Mouse (Mus musculus): ENCODE measurements around the gene Rps6kc1. TPM values are rescaled to one million over a fixed set of nuclear protein-coding genes. Genes with fewer than 3 reads are reported as not detected.

Gene Rps6kc1
- polyA plus RNA-seq, 1 experiment from 2014 or later = 13.6 TPM

DNA sequence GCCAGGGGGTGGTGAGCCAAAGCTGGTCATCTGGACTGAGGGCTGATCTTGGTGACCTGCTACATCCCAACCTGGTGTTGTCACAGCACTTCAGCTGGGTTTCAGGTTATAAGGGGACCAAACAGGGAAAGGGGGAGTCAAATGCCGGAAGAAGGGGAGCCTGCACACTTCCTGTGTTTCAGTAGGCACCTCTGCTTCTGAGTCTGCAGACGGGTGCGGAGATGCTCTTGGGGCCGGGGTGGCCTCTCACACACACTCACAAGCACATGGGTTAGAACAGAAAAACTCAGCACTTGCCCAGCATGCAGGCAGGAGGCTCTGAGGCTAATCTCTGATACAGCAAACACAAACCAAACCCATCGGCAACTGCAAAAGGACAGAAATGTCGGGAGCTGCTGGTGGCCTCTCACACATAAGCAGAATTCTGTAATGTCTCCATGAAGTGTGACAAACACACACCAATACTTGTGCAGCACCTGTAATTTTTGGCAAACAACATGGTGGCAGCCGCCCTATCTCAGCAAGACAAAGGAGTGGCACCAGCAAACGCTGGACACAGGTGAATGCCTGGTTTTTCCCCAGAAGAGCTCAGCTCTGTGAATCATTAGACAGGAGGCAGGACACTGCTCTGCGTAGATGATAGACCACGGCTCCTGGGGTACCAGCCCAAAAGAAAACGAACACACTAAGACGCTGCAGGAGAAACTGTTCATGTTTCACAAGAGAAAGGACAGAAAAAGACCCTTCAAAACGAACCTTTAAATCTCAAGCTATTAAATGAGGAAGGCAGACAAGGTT is 139.3 kb downstream of the Rps6kc1 start:
- Histone ChIP-seq H3K4me2 (replicated peaks; ENCODE audit: low read depth, low read length) (no peak overlapping the region), H3K9me3 (ENCODE audit: control insufficient read depth, low read length) (no peaks in the 10 kb centered on the region), H3K9ac (ENCODE audit: low read depth, low read length) (no peak overlapping the region), H3K27ac (ENCODE audit: low read depth, low read length) (no peak overlapping the region), H3K36me3 (ENCODE audit: control insufficient read depth, insufficient read depth, low read length) (no peaks in the 10 kb centered on the region), H3K4me1 (ENCODE audit: control insufficient read depth, insufficient read depth, low read length) (no peaks in the 10 kb centered on the region), H3K27me3 (ENCODE audit: control insufficient read depth, insufficient read depth, low read length) (no peaks in the 10 kb centered on the region), H3K4me3 (ENCODE audit: low read length) (no peak overlapping the region)
- no peak for ATAC-seq (ENCODE audit: low FRiP score, low TSS enrichment)
- WGBS = 74% methylated on average over 13 of the region's 13 CpGs

- peaks cover 3% of the 10 kb centered on the region; the same call in 1 of the 2 replicates for H3K9me3 ChIP-seq (ENCODE audit: control insufficient read depth, low read length)
- H3K27ac ChIP-seq (ENCODE audit: low read depth, low read length) = no peak overlapping the region
- no peak overlapping the region for H3K4me2 ChIP-seq (replicated peaks; ENCODE audit: low read depth, low read length)
- 82% methylated on average over 7 of the region's 7 CpGs for WGBS
- ATAC-seq (ENCODE audit: low FRiP score, low TSS enrichment) = no peak
- H3K4me3 ChIP-seq (ENCODE audit: low read length) = no peak overlapping the region
- H3K9ac ChIP-seq (ENCODE audit: low read depth, low read length) = no peak overlapping the region
- H3K36me3 ChIP-seq (ENCODE audit: control insufficient read depth, insufficient read depth, low read length) = no peaks in the 10 kb centered on the region
- H3K4me1 ChIP-seq (ENCODE audit: control insufficient read depth, insufficient read depth, low read length) = no peaks in the 10 kb centered on the region
- no peaks in the 10 kb centered on the region for H3K27me3 ChIP-seq (ENCODE audit: control insufficient read depth, insufficient read depth, low read length)
Measured at GRCm38 (mm10) chr1:190769748-190770147, 141.8 kb downstream of the Rps6kc1 start.

GRCm38 (mm10) chr1:190768307-190768706 is 143.3 kb downstream of the Rps6kc1 start:
- H3K4me2 ChIP-seq (replicated peaks; ENCODE audit: low read depth, low read length) = no peak overlapping the region
- ATAC-seq (ENCODE audit: low FRiP score, low TSS enrichment) = no peak
- no peak overlapping the region for H3K27ac ChIP-seq (ENCODE audit: low read depth, low read length)
- 63% methylated on average over 1 of the region's 1 CpGs for WGBS
- H3K36me3 ChIP-seq (ENCODE audit: control insufficient read depth, insufficient read depth, low read length) = no peaks in the 10 kb centered on the region
- no peaks in the 10 kb centered on the region for H3K27me3 ChIP-seq (ENCODE audit: control insufficient read depth, insufficient read depth, low read length)
- peaks cover 3% of the 10 kb centered on the region; the same call in 1 of the 2 replicates for H3K9me3 ChIP-seq (ENCODE audit: control insufficient read depth, low read length)
- no peaks in the 10 kb centered on the region for H3K4me1 ChIP-seq (ENCODE audit: control insufficient read depth, insufficient read depth, low read length)
- H3K9ac ChIP-seq (ENCODE audit: low read depth, low read length) = no peak overlapping the region
- no peak overlapping the region for H3K4me3 ChIP-seq (ENCODE audit: low read length)

GRCm38 (mm10) chr1:190767621-190768020 is 143.9 kb downstream of the Rps6kc1 start:
- no peak for ATAC-seq (ENCODE audit: low FRiP score, low TSS enrichment)
- Histone ChIP-seq H3K9me3 (ENCODE audit: control insufficient read depth, low read length) (peaks cover 3% of the 10 kb centered on the region; the same call in 1 of the 2 replicates), H3K4me2 (replicated peaks; ENCODE audit: low read depth, low read length) (no peak overlapping the region), H3K36me3 (ENCODE audit: control insufficient read depth, insufficient read depth, low read length) (no peaks in the 10 kb centered on the region), H3K9ac (ENCODE audit: low read depth, low read length) (no peak overlapping the region), H3K4me1 (ENCODE audit: control insufficient read depth, insufficient read depth, low read length) (no peaks in the 10 kb centered on the region), H3K27me3 (ENCODE audit: control insufficient read depth, insufficient read depth, low read length) (no peaks in the 10 kb centered on the region), H3K27ac (ENCODE audit: low read depth, low read length) (no peak overlapping the region), H3K4me3 (ENCODE audit: low read length) (no peak overlapping the region)
- WGBS = 56% methylated on average over 8 of the region's 8 CpGs

- Histone ChIP-seq H3K9me3 (ENCODE audit: control insufficient read depth, low read length) (peaks cover 3% of the 10 kb centered on the region; the same call in 1 of the 2 replicates), H3K4me2 (replicated peaks; ENCODE audit: low read depth, low read length) (no peak overlapping the region), H3K9ac (ENCODE audit: low read depth, low read length) (no peak overlapping the region), H3K27ac (ENCODE audit: low read depth, low read length) (no peak overlapping the region), H3K27me3 (ENCODE audit: control insufficient read depth, insufficient read depth, low read length) (no peaks in the 10 kb centered on the region), H3K36me3 (ENCODE audit: control insufficient read depth, insufficient read depth, low read length) (no peaks in the 10 kb centered on the region), H3K4me3 (ENCODE audit: low read length) (no peak overlapping the region), H3K4me1 (ENCODE audit: control insufficient read depth, insufficient read depth, low read length) (no peaks in the 10 kb centered on the region)
- 100% methylated on average over 2 of the region's 2 CpGs for WGBS
- ATAC-seq (ENCODE audit: low FRiP score, low TSS enrichment) = no peak
Measured at GRCm38 (mm10) chr1:190766800-190767199, 144.8 kb downstream of the Rps6kc1 start.

- Histone ChIP-seq H3K27ac (ENCODE audit: low read depth, low read length) (no peak overlapping the region), H3K9ac (ENCODE audit: low read depth, low read length) (no peak overlapping the region), H3K4me3 (ENCODE audit: low read length) (no peak overlapping the region), H3K4me2 (replicated peaks; ENCODE audit: low read depth, low read length) (no peak overlapping the region), H3K36me3 (ENCODE audit: control insufficient read depth, insufficient read depth, low read length) (no peaks in the 10 kb centered on the region), H3K27me3 (ENCODE audit: control insufficient read depth, insufficient read depth, low read length) (no peaks in the 10 kb centered on the region), H3K4me1 (ENCODE audit: control insufficient read depth, insufficient read depth, low read length) (no peaks in the 10 kb centered on the region), H3K9me3 (ENCODE audit: control insufficient read depth, low read length) (peaks cover 3% of the 10 kb centered on the region; the same call in 1 of the 2 replicates)
- ATAC-seq (ENCODE audit: low FRiP score, low TSS enrichment) = no peak
- WGBS = 86% methylated on average over 10 of the region's 10 CpGs
Measured at GRCm38 (mm10) chr1:190763756-190764155, 147.8 kb downstream of the Rps6kc1 start.

DNA sequence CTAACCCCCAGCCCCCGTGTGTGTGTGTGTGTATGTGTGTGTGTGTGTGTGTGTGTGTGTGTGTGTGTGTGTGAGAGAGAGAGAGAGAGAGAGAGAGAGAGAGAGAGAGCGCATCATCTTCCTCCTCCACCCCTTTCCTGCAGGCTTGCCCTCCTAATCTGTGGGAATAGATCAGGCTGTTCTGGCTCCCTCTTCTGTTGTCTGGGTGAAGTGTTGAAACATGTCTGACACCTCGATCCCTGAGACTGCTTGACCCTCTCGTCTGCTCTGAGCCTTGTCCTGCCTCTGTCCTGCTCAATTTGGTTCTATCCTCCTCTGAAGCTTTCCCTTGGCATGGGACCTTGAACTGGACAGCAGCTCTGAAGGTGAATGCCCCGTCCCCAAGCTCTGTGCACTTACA is 149.8 kb downstream of the Rps6kc1 start:
- H3K4me2 ChIP-seq (replicated peaks; ENCODE audit: low read depth, low read length) = no peak overlapping the region
- no peak overlapping the region for H3K27ac ChIP-seq (ENCODE audit: low read depth, low read length)
- no peaks in the 10 kb centered on the region for H3K4me1 ChIP-seq (ENCODE audit: control insufficient read depth, insufficient read depth, low read length)
- WGBS = 44% methylated on average over 5 of the region's 5 CpGs
- peaks cover 5% of the 10 kb centered on the region; the same call in 1 of the 2 replicates for H3K9me3 ChIP-seq (ENCODE audit: control insufficient read depth, low read length)
- no peak overlapping the region for H3K4me3 ChIP-seq (ENCODE audit: low read length)
- H3K36me3 ChIP-seq (ENCODE audit: control insufficient read depth, insufficient read depth, low read length) = no peaks in the 10 kb centered on the region
- no peak overlapping the region for H3K9ac ChIP-seq (ENCODE audit: low read depth, low read length)
- ATAC-seq (ENCODE audit: low FRiP score, low TSS enrichment) = no peak
- no peaks in the 10 kb centered on the region for H3K27me3 ChIP-seq (ENCODE audit: control insufficient read depth, insufficient read depth, low read length)

DNA sequence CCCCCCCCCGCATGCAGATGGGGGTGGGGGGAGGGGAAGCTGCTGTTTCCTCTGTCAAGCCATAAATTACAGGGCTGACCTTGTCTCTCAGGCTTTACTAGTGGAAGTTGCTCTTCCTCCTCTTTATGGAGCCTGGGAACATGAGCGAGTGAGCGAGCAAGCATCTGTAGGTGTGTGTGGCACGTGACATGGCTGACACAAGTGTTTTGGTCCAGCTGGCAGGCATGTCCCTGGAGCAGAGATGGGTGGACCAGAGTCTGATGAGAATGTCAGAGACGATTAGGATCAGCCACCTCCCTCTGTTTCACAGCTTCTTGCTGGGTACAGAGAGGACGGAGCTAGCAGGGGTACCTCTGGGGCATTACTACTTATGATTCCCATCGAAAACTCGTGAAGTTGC is 153.7 kb downstream of the Rps6kc1 start:
- no peaks in the 10 kb centered on the region for H3K36me3 ChIP-seq (ENCODE audit: control insufficient read depth, insufficient read depth, low read length)
- no peak for ATAC-seq (ENCODE audit: low FRiP score, low TSS enrichment)
- no peak overlapping the region for H3K4me3 ChIP-seq (ENCODE audit: low read length)
- no peak overlapping the region for H3K4me2 ChIP-seq (replicated peaks; ENCODE audit: low read depth, low read length)
- WGBS = 59% methylated on average over 8 of the region's 8 CpGs
- H3K27ac ChIP-seq (ENCODE audit: low read depth, low read length) = no peak overlapping the region
- H3K27me3 ChIP-seq (ENCODE audit: control insufficient read depth, insufficient read depth, low read length) = no peaks in the 10 kb centered on the region
- H3K4me1 ChIP-seq (ENCODE audit: control insufficient read depth, insufficient read depth, low read length) = no peaks in the 10 kb centered on the region
- H3K9ac ChIP-seq (ENCODE audit: low read depth, low read length) = no peak overlapping the region
- 0 out of 2 replicates have a peak, but pooled peaks cover 2% of the 10 kb centered on the region for H3K9me3 ChIP-seq (ENCODE audit: control insufficient read depth, low read length)

- no peak for ATAC-seq (ENCODE audit: low FRiP score, low TSS enrichment)
- no peak overlapping the region for H3K9ac ChIP-seq (ENCODE audit: low read depth, low read length)
- no peaks in the 10 kb centered on the region for H3K36me3 ChIP-seq (ENCODE audit: control insufficient read depth, insufficient read depth, low read length)
- no peak overlapping the region for H3K4me2 ChIP-seq (replicated peaks; ENCODE audit: low read depth, low read length)
- 72% methylated on average over 8 of the region's 8 CpGs for WGBS
- H3K4me1 ChIP-seq (ENCODE audit: control insufficient read depth, insufficient read depth, low read length) = no peaks in the 10 kb centered on the region
- no peak overlapping the region for H3K4me3 ChIP-seq (ENCODE audit: low read length)
- H3K9me3 ChIP-seq (ENCODE audit: control insufficient read depth, low read length) = 0 out of 2 replicates have a peak, but pooled peaks cover under 1% of the 10 kb centered on the region
- H3K27me3 ChIP-seq (ENCODE audit: control insufficient read depth, insufficient read depth, low read length) = no peaks in the 10 kb centered on the region
- no peak overlapping the region for H3K27ac ChIP-seq (ENCODE audit: low read depth, low read length)
Measured at GRCm38 (mm10) chr1:190751794-190752570, 159.6 kb downstream of the Rps6kc1 start.

Data from kidney, embryonic 14.5 days (tissue).